Mouse (Mus musculus) ES-E14 (cell line): Measurements from ENCODE around the gene Zeb2. TPM values are rescaled to one million over a fixed set of nuclear protein-coding genes. Genes with fewer than 3 reads are reported as not detected.

Experiments used
- DNase-seq: peaks from one replicate; pipeline ENCODE4 v3.0.0-alpha.2; 2013; ENCODE audit warnings: low read depth, low spot score
- H3K27ac ChIP-seq: 2 replicates; pipeline ENCODE4 v1.5.1; 2012; ENCODE audit warnings: low read depth, mild to moderate bottlenecking, low read length, moderate library complexity, mixed read lengths; ENCODE audit not compliant: poor library complexity, insufficient read depth, severe bottlenecking
- H3K36me3 ChIP-seq: 2 replicates; pipeline ENCODE4 v1.6.1; 2012; ENCODE audit warnings: mild to moderate bottlenecking, low read length, moderate library complexity, mixed read lengths; ENCODE audit not compliant: control insufficient read depth, poor library complexity, insufficient read depth, severe bottlenecking
- H3K4me1 ChIP-seq, 2 experiments: fragments of 150-350 bp in 1 of 2; sonication (generic) in 1 of 2; 2 replicates each; pipeline ENCODE4 v1.6.1; 2012; ENCODE audit warnings: low read length in 2 of 2, mild to moderate bottlenecking in 1 of 2, mixed read lengths in 1 of 2; ENCODE audit not compliant: control insufficient read depth in 2 of 2, insufficient read depth in 2 of 2, poor library complexity in 1 of 2
- H3K4me3 ChIP-seq, 2 experiments: fragments of 150-350 bp in 1 of 2; sonication (generic) in 1 of 2; 2 replicates each; pipeline ENCODE4 v1.5.1; 2012; ENCODE audit warnings: low read length in 2 of 2, low read depth in 1 of 2, mild to moderate bottlenecking in 1 of 2, mixed read lengths in 1 of 2; ENCODE audit not compliant: insufficient read depth in 1 of 2, poor library complexity in 1 of 2, severe bottlenecking in 1 of 2
- H3K9ac ChIP-seq: 2 replicates; pipeline ENCODE4 v1.6.1; 2012; ENCODE audit warnings: low read depth, mild to moderate bottlenecking, low read length, mixed read lengths; ENCODE audit not compliant: poor library complexity, insufficient read depth, severe bottlenecking
- H3K9me3 ChIP-seq: fragments of 150-350 bp; sonication (generic); 2 replicates; pipeline ENCODE4 v1.6.1; 2012; ENCODE audit warnings: low read depth, mild to moderate bottlenecking, low read length; ENCODE audit not compliant: control insufficient read depth, insufficient read depth
- CHD2 ChIP-seq: IDR thresholded peaks from 2 replicates; pipeline ENCODE4 v1.6.1; 2014; ENCODE audit warnings: mild to moderate bottlenecking, low read depth, low read length, inconsistent platforms
- HCFC1 ChIP-seq: IDR thresholded peaks from 2 replicates; pipeline ENCODE4 v1.6.1; 2012; ENCODE audit warnings: low read length, inconsistent platforms, borderline replicate concordance; ENCODE audit not compliant: insufficient read depth
- MAFK ChIP-seq: IDR thresholded peaks from 2 replicates; pipeline ENCODE4 v1.6.1; 2014; ENCODE audit warnings: mild to moderate bottlenecking, low read depth, low read length, inconsistent platforms; ENCODE audit not compliant: insufficient read depth
- ZC3H11A ChIP-seq: IDR thresholded peaks from 2 replicates; pipeline ENCODE4 v1.6.1; 2012; ENCODE audit warnings: low read depth, mild to moderate bottlenecking, inconsistent platforms, low read length, borderline replicate concordance
- ZNF384 ChIP-seq: IDR thresholded peaks from 2 replicates; pipeline ENCODE4 v1.6.1; 2012; ENCODE audit warnings: low read depth, low read length, inconsistent platforms
- in situ Hi-C, 2 experiments: fragments of 600-800 bp; cut with MboI; formaldehyde crosslinking; loops; one replicate each; pipeline ENCODE4 v1.15.1; 2025; ENCODE audit warnings: low sequenced_read_pairs in 2 of 2, inconsistent platforms in 1 of 2; ENCODE audit not compliant: unreplicated experiment in 2 of 2
- total RNA-seq: library from RNA; depleted of rRNA; stranded (reverse); fragments of 300-350 nt; gene quantifications from 2 replicates; pipeline ENCODE4 v1.2.3, GENCODE M21; 2012; rRNA removed

Zeb2 gene
- 4.4 and 11.9 TPM in 2 replicates for total RNA-seq

DNA sequence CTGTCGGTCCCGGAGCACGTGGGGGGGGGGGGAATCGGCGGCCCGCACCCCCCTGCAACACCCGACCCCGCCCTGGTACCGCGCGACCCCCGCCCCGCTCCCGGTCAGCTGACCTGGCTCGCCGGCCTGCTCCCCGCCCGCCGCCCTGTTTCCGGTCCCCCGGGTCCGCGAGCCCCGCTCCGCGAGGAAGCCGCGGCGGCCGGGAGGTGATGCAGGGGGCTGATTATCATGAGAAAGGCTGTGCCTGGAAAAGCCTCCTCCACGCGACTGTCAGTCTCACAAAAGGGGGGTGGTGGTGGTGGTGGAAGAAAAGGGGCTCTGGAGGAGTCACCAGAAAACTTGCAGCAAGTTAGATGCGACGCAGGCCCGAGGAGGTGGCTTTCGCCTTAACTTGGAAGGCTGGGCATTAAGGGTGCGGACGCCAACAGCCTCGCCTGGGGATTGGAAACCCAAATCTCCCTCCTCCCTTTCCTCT is at the start of gene Zeb2:
Zeb2 (minus strand) TSS at position 309 of the 475 bp plus-strand sequence.
- in situ Hi-C loops, result no loop called here
- Histone ChIP-seq H3K27ac (peak within 1 kb of the TSS; percentile 42; the same call in 1 of the 2 replicates), H3K4me3 (peak within 1 kb of the TSS; percentile 66 to 69), H3K9me3 (no peaks in the 10 kb centered on the region), H3K4me1 (peaks cover 2 to 5% of the 10 kb centered on the region in 2 experiments; a peak in 1 of 4 replicates), H3K9ac (peak within 1 kb of the TSS; percentile 42; the same call in 1 of the 2 replicates), H3K36me3 (no peaks in the 10 kb centered on the region)
- TF ChIP-seq MAFK (no peak), ZC3H11A (no peak), ZNF384 (no peak), CHD2 (no peak), HCFC1 (no peak)
- no peak for DNase-seq

DNA sequence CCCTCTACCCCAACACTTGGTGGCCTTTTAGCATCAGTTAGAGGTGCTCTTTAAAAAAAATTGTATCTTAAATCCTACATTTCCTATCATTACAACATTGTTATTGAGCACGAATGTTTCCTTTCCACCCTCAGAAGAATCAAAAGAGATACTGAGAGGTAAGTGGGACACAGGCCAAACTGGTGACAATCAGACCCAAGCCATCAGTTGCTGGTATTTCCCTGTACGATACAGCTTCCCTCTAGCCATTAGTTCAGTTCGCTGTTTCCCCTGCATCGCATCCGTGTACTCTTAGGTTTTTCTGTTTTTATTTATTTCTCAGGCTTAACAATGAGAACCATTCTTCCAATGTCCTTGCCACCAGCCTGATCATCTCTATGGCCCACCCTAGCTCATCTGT is 41.6 kb upstream of the Zeb2 start:
- Histone ChIP-seq H3K9ac (no peak overlapping the region), H3K4me1 (peaks cover 2 to 3% of the 10 kb centered on the region in 2 experiments; a peak in 2 of 4 replicates), H3K9me3 (no peaks in the 10 kb centered on the region), H3K27ac (no peak overlapping the region), H3K4me3 (no peak overlapping the region), H3K36me3 (no peaks in the 10 kb centered on the region)
- in situ Hi-C loops, result no loop called here
- DNase-seq, result no peak
- no peak for TF ChIP-seq MAFK
- no peak for TF ChIP-seq HCFC1
- TF ChIP-seq ZC3H11A, result no peak
- no peak for TF ChIP-seq ZNF384
- TF ChIP-seq CHD2, result no peak; the same call in 1 of the 2 replicates

- peak; percentile 56 for DNase-seq
- Histone ChIP-seq H3K4me1 (peaks cover 2 to 3% of the 10 kb centered on the region in 2 experiments; a peak in 2 of 4 replicates), H3K36me3 (no peaks in the 10 kb centered on the region), H3K9me3 (no peaks in the 10 kb centered on the region), H3K9ac (no peak overlapping the region), H3K4me3 (no peak overlapping the region), H3K27ac (no peak overlapping the region)
- in situ Hi-C loops, result no loop called here
- TF ChIP-seq ZNF384, result no peak
- 0 out of 2 replicates have a peak, but pooled peaks have one; percentile 55 for TF ChIP-seq MAFK
- TF ChIP-seq HCFC1, result no peak
- no peak for TF ChIP-seq ZC3H11A
- 0 out of 2 replicates have a peak, but pooled peaks have one; percentile 29 for TF ChIP-seq CHD2
These were observed 41.2 kb upstream of the Zeb2 start for GRCm38 (mm10) chr2:45158351-45158782.

GRCm38 (mm10) chr2:45153315-45153714 is 36.1 kb upstream of the Zeb2 start:
- Histone ChIP-seq H3K27ac (no peak overlapping the region), H3K36me3 (no peaks in the 10 kb centered on the region), H3K4me1 (0 out of 4 replicates have a peak, but pooled peaks cover 0 to 2% of the 10 kb centered on the region in 2 experiments), H3K9me3 (no peaks in the 10 kb centered on the region), H3K9ac (no peak overlapping the region), H3K4me3 (no peak overlapping the region)
- TF ChIP-seq ZNF384, result no peak
- no peak for TF ChIP-seq HCFC1
- TF ChIP-seq CHD2, result no peak
- no peak for TF ChIP-seq MAFK
- no peak for TF ChIP-seq ZC3H11A
- in situ Hi-C loops, result no loop called here
- no peak for DNase-seq
